Mouse (Mus musculus): Measurements from ENCODE around the gene Gm20458. TPM values are rescaled to one million over a fixed set of nuclear protein-coding genes. Genes with fewer than 3 reads are reported as not detected.
A peak's percentile ranks its signal among the peaks of the same experiment; 100 is the strongest.

The Gm20458 gene
- polyA plus RNA-seq, 1 experiment from 2014 or later, result 2.6 TPM

DNA sequence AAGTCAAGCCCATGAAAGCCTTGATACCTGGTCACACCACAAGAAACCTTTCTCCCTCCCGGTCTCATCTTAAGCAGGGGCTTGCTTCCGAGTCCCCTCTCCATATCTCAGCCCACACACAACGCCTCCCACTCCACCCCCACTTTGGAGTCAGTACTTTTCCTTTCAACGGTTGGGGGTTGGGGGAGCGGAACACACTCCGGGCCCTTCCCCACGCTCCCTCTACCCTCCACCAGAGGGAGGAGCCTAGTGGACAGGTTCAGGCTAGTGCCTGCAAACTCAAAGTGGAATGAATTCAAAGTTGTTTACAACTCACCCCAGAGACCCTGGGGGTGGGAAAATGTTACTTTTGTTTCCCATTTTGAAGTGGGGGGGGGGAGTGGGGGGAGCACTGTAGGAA lies 30.1 kb upstream of the Gm20458 start:
- Histone ChIP-seq H3K4me1 (ENCODE audit: control insufficient read depth, insufficient read depth, low read length) (peaks cover 7% of the 10 kb centered on the region; the same call in 1 of the 2 replicates), H3K9me3 (replicated peaks; ENCODE audit: control insufficient read depth, low read length) (no peaks in the 10 kb centered on the region), H3K27me3 (ENCODE audit: control insufficient read depth, insufficient read depth, low read length) (no peaks in the 10 kb centered on the region), H3K4me2 (ENCODE audit: low read depth, low read length) (no peak overlapping the region), H3K27ac (replicated peaks; ENCODE audit: low read depth, low read length) (no peak overlapping the region), H3K36me3 (replicated peaks; ENCODE audit: control insufficient read depth, insufficient read depth, low read depth, low read length) (no peaks in the 10 kb centered on the region), H3K4me3 (ENCODE audit: low read depth, low read length) (no peak overlapping the region), H3K9ac (replicated peaks; ENCODE audit: low read length) (no peak overlapping the region)
- 4% methylated on average over 7 of the region's 7 CpGs for WGBS
- peak; percentile 49 for DNase-seq (ENCODE audit: low spot score)
- ATAC-seq (replicated peaks; ENCODE audit: insufficient number of reproducible peaks, low FRiP score, low TSS enrichment, low read depth), result peak; percentile 53; the same call in 1 of the 2 replicates

DNA sequence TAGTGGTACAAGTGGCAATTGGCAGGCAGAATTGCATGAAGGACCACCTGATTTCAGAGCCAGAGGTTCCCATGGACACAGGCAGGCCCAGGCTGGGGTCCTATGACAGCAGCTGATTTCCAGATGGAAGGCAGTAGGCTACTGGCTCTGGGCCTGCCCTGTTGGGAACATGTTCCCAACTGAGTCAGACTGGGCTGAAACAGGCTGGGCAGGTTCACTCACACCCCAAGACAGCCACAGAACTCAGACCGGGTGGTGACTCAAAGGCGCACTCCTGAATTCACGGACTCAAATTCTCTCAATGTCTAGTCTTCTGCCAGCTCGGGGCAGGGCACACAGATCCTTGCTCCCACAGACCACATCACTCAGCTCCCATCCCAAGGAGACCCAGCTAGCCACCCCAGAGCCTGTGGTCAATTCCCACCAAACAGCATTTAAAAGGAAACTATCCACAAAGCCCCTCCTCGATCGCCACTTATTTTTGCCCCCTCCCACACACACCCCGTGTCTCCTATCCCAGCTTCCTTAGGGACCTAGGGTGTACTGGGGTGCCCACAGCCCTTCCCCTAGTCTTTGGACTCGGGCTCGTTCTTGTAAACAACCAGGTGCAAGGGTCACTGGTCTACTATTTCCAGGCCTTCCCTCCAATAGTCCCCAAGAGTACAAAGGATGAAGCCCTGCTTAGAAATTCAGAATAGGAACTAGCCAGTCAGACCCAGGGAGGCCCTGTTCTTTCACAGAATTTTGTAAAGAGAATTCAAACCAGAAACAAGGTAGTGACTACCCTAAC lies 28.9 kb upstream of the Gm20458 start:
- H3K27ac ChIP-seq (replicated peaks; ENCODE audit: low read depth, low read length), result no peak overlapping the region
- H3K4me2 ChIP-seq (ENCODE audit: low read depth, low read length), result no peak overlapping the region
- H3K4me1 ChIP-seq (ENCODE audit: control insufficient read depth, insufficient read depth, low read length), result peaks cover 13% of the 10 kb centered on the region
- H3K9me3 ChIP-seq (replicated peaks; ENCODE audit: control insufficient read depth, low read length), result no peaks in the 10 kb centered on the region
- no peaks in the 10 kb centered on the region for H3K36me3 ChIP-seq (replicated peaks; ENCODE audit: control insufficient read depth, insufficient read depth, low read depth, low read length)
- ATAC-seq (replicated peaks; ENCODE audit: insufficient number of reproducible peaks, low FRiP score, low TSS enrichment, low read depth) (no peak), DNase-seq (ENCODE audit: low spot score) (no peak)
- 51% methylated on average over 9 of the region's 9 CpGs for WGBS
- H3K4me3 ChIP-seq (ENCODE audit: low read depth, low read length), result no peak overlapping the region
- H3K9ac ChIP-seq (replicated peaks; ENCODE audit: low read length), result no peak overlapping the region
- H3K27me3 ChIP-seq (ENCODE audit: control insufficient read depth, insufficient read depth, low read length), result no peaks in the 10 kb centered on the region

DNA sequence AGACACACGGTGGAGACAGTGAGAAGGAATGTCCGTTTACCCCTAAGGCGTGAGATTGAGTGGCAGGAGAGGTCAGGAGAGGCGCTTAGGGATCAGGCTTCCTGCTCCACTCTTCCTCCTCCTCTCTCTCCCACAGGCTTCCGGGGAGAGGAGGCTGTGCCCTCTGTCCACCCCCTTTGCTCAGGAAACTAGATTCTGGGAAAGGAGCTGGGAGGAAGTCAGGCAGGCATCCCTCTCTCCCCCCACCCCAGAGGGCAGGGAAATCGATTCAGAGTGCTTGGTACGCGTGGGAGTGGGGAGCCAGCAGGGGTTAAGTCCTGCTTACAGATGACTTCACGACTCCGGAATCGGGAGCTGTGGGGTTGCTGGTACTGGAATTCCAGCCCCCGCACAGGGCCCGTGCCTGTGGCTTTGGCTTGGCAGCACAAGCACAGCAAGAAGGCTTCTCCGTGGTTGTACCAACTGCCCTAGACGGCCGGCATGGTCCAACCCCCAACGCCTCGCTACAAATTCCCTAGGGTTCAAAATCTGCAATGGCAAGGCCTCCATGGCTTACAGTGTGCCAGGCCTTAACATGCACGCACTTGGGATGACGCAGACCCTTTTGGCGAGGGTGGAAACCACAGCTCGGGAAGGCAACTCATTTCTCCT lies 28.1 kb upstream of the Gm20458 start:
- Histone ChIP-seq H3K27me3 (ENCODE audit: control insufficient read depth, insufficient read depth, low read length) (no peaks in the 10 kb centered on the region), H3K27ac (replicated peaks; ENCODE audit: low read depth, low read length) (no peak overlapping the region), H3K4me3 (ENCODE audit: low read depth, low read length) (no peak overlapping the region), H3K9ac (replicated peaks; ENCODE audit: low read length) (peak overlapping the region; percentile 43), H3K36me3 (replicated peaks; ENCODE audit: control insufficient read depth, insufficient read depth, low read depth, low read length) (no peaks in the 10 kb centered on the region), H3K4me1 (ENCODE audit: control insufficient read depth, insufficient read depth, low read length) (peaks cover 13% of the 10 kb centered on the region), H3K9me3 (replicated peaks; ENCODE audit: control insufficient read depth, low read length) (no peaks in the 10 kb centered on the region), H3K4me2 (ENCODE audit: low read depth, low read length) (no peak overlapping the region)
- DNase-seq (ENCODE audit: low spot score) (no peak), ATAC-seq (replicated peaks; ENCODE audit: insufficient number of reproducible peaks, low FRiP score, low TSS enrichment, low read depth) (no peak)
- 21% methylated on average over 22 of the region's 22 CpGs for WGBS

DNA sequence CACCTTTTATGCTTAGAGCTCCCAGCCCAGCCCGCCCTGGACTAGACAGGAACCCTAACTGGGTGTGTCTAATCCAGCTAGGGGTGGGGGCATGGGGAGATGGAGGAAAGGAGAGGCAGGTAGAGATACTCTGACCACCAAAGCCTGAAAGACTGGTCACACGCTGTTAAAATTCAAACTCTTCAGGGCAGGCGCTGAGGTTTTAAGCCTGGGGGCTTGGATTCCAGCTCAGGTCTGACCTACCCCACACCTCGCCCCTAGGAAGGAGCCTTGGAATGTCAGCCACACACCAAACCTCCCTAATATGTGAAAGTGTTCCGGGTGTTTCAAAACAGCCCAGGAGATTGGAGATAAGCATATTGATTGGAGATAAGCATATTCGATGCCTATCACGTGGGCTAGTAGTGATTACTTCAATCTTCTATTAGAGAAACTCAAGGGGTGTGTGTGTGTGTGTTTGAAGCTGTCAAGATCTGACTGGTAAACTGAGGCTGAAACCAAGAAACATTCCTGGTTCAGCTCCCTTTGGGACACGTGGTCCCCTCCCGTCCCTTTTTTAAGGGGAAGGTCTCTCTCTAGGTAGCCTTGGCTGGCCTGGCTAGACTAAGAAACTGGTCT lies 27.4 kb upstream of the Gm20458 start:
- Histone ChIP-seq H3K4me3 (ENCODE audit: low read depth, low read length) (no peak overlapping the region), H3K36me3 (replicated peaks; ENCODE audit: control insufficient read depth, insufficient read depth, low read depth, low read length) (no peaks in the 10 kb centered on the region), H3K27me3 (ENCODE audit: control insufficient read depth, insufficient read depth, low read length) (no peaks in the 10 kb centered on the region), H3K9ac (replicated peaks; ENCODE audit: low read length) (no peak overlapping the region), H3K4me1 (ENCODE audit: control insufficient read depth, insufficient read depth, low read length) (peaks cover 13% of the 10 kb centered on the region), H3K4me2 (ENCODE audit: low read depth, low read length) (no peak overlapping the region), H3K9me3 (replicated peaks; ENCODE audit: control insufficient read depth, low read length) (no peaks in the 10 kb centered on the region), H3K27ac (replicated peaks; ENCODE audit: low read depth, low read length) (no peak overlapping the region)
- ATAC-seq (replicated peaks; ENCODE audit: insufficient number of reproducible peaks, low FRiP score, low TSS enrichment, low read depth), result no peak
- no peak for DNase-seq (ENCODE audit: low spot score)
- WGBS, result 76% methylated on average over 9 of the region's 9 CpGs

DNA sequence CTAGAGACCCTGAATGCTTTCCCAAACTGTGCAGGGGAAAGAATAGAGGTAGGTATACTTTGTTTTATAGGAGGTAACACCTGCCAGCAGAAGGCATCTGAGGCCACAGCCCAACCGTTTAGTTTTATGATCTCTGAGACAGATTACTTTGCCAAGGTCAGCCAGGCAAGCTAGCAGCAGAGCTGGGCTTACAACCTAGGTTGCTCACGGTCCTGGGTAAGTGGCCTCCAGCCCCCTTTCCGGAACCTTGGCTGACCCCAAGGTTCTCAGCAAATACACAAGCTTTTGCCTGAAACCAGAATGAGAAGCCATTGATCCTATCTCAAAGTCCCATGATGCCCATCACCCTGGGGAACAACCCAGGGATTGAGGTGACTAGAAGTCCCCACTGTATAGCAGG lies 26.1 kb upstream of the Gm20458 start:
- no peaks in the 10 kb centered on the region for H3K27me3 ChIP-seq (ENCODE audit: control insufficient read depth, insufficient read depth, low read length)
- 80% methylated on average over 3 of the region's 3 CpGs for WGBS
- no peak overlapping the region for H3K4me3 ChIP-seq (ENCODE audit: low read depth, low read length)
- no peaks in the 10 kb centered on the region for H3K36me3 ChIP-seq (replicated peaks; ENCODE audit: control insufficient read depth, insufficient read depth, low read depth, low read length)
- no peak overlapping the region for H3K27ac ChIP-seq (replicated peaks; ENCODE audit: low read depth, low read length)
- H3K4me2 ChIP-seq (ENCODE audit: low read depth, low read length), result no peak overlapping the region
- peaks cover 13% of the 10 kb centered on the region for H3K4me1 ChIP-seq (ENCODE audit: control insufficient read depth, insufficient read depth, low read length)
- no peaks in the 10 kb centered on the region for H3K9me3 ChIP-seq (replicated peaks; ENCODE audit: control insufficient read depth, low read length)
- DNase-seq (ENCODE audit: low spot score) (no peak), ATAC-seq (replicated peaks; ENCODE audit: insufficient number of reproducible peaks, low FRiP score, low TSS enrichment, low read depth) (no peak)
- H3K9ac ChIP-seq (replicated peaks; ENCODE audit: low read length), result no peak overlapping the region

DNA sequence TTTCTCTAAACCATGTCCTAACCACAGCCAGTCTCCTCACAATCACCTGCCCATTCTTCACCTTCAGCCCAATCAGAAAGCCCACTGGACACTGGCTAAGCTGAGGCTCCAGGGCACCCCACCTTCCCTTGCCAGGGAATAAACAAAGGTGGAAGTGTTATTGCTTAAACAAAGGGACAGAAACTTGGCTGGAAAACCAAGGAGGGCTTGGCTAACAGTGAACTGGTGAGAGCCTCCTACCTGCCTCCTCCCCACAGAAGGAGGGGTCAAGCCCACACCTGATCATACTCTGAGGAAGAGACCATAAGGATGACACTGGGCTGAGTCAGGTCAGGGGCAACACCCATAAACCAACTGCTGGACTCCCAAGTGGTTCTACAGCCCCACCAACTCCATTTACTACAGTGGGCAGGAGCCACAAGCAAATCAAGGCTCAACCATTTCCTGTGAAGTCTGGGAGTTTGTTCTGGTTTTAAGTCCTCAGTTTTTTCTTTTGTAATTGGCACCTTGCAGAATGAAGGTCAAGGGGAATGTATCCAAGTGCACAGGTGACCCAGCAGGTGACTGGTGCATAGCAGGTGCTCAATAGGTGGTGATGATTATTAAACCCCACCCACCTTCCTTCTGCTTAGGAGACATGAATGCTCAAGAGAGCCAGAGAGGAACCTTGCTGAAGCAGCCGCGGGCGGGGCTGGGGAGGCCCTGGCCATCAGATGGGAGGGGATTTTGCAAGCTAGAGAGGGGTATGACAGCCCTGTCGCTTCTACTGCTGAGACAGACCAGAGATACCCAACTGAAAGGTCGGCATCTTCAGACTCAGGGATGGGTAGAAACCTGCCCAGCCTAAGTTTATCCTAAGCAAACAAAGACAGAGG lies 25.3 kb upstream of the Gm20458 start:
- 23% methylated on average over 5 of the region's 5 CpGs for WGBS
- Histone ChIP-seq H3K36me3 (replicated peaks; ENCODE audit: control insufficient read depth, insufficient read depth, low read depth, low read length) (no peaks in the 10 kb centered on the region), H3K9ac (replicated peaks; ENCODE audit: low read length) (no peak overlapping the region), H3K27ac (replicated peaks; ENCODE audit: low read depth, low read length) (no peak overlapping the region), H3K4me2 (ENCODE audit: low read depth, low read length) (no peak overlapping the region), H3K27me3 (ENCODE audit: control insufficient read depth, insufficient read depth, low read length) (no peaks in the 10 kb centered on the region), H3K4me3 (ENCODE audit: low read depth, low read length) (no peak overlapping the region), H3K4me1 (ENCODE audit: control insufficient read depth, insufficient read depth, low read length) (peaks cover 13% of the 10 kb centered on the region), H3K9me3 (replicated peaks; ENCODE audit: control insufficient read depth, low read length) (no peaks in the 10 kb centered on the region)
- DNase-seq (ENCODE audit: low spot score) (no peak), ATAC-seq (replicated peaks; ENCODE audit: insufficient number of reproducible peaks, low FRiP score, low TSS enrichment, low read depth) (no peak)

DNA sequence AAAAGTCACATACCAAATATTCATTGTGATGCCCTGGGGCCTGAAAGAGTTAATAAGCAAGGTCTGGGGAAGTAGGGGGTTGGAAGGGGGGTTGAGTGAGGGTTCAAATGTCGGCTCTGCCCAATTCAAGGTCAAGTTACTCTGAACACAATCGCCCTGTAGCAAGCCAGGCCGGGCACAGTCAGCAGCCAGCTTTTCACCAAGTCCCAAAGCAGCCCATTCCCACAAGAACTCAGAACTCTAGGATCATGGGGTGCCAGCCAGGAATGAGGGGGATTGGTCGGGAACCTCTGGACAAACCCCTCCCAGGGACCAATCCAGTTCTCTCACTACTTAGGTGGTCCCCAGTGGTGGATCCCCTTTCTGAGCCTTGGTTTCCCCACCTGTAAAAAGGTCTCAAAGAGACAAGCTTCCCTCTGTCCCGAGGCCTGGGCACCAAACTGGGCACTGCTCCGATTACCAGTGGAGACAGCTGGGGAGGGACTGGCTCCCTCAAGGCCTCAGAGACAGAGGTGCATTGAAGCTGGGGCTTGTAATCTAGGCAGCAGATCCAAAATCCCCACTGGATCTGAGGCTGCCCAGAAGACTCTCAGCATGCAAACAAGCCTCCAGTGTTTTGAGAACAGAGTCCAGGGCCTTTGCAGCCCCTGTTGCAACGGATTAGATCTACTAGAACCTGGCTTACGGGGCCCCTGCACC lies 24.4 kb upstream of the Gm20458 start:
- Histone ChIP-seq H3K27me3 (ENCODE audit: control insufficient read depth, insufficient read depth, low read length) (no peaks in the 10 kb centered on the region), H3K4me1 (ENCODE audit: control insufficient read depth, insufficient read depth, low read length) (peaks cover 13% of the 10 kb centered on the region), H3K9me3 (replicated peaks; ENCODE audit: control insufficient read depth, low read length) (no peaks in the 10 kb centered on the region), H3K27ac (replicated peaks; ENCODE audit: low read depth, low read length) (peak overlapping the region; percentile 68), H3K4me2 (ENCODE audit: low read depth, low read length) (no peak overlapping the region), H3K9ac (replicated peaks; ENCODE audit: low read length) (no peak overlapping the region; the same call in 1 of the 2 replicates), H3K36me3 (replicated peaks; ENCODE audit: control insufficient read depth, insufficient read depth, low read depth, low read length) (no peaks in the 10 kb centered on the region), H3K4me3 (ENCODE audit: low read depth, low read length) (no peak overlapping the region)
- ATAC-seq (replicated peaks; ENCODE audit: insufficient number of reproducible peaks, low FRiP score, low TSS enrichment, low read depth) (no peak), DNase-seq (ENCODE audit: low spot score) (no peak)
- 12% methylated on average over 8 of the region's 8 CpGs for WGBS
